In genomic region chr8:82382316-82382715, GRCm38 (mm10) we compare ENCODE assay signal across 28 mouse cellular contexts. TPM values are rescaled to one million over a fixed set of nuclear protein-coding genes. Genes with fewer than 3 reads are reported as not detected.
A peak's percentile ranks its signal among the peaks of the same experiment; 100 is the strongest.
DNase-seq lines count a peak whose midpoint lies in the region; ATAC-seq and TF ChIP-seq lines count a peak whose summit lies in the region.
"Had no signal": no experiment of that assay in that cellular context is flagged by ENCODE, and none has a peak within 500 bp of the region (broad histone marks: within the 10 kb centered on the region; RNA-seq: fewer than 3 reads in every experiment).

No protein-coding gene starts in this region.

- in situ Hi-C loops in CH12.LX (cut with MboI; ENCODE audit: low pct_ligation_motif_present, low pct_unique_long_range_greater_than_20kb, low sequenced_read_pairs): loop anchor here (25.0 kb wide), 1 partner anchor 705 kb away; no protein-coding TSS in a partner anchor

- no peak overlapping the region for H3K9ac ChIP-seq in CH12.LX (ENCODE audit: insufficient read depth, low read depth)
- H3K9ac ChIP-seq in hindbrain, embryonic 16.5 days (ENCODE audit: low read depth, low read length): no peak overlapping the region
- H3K9ac ChIP-seq: embryonic facial prominence, embryonic 13.5 days; embryonic facial prominence, embryonic 15.5 days; forebrain, embryonic 12.5 days had no signal

- no peaks in the 10 kb centered on the region for H3K9me3 ChIP-seq in CH12.LX (replicated peaks; ENCODE audit: low read length)
- H3K9me3 ChIP-seq in hindbrain, embryonic 16.5 days (ENCODE audit: control insufficient read depth, low read length): no peaks in the 10 kb centered on the region
- H3K9me3 ChIP-seq: embryonic facial prominence, embryonic 13.5 days; embryonic facial prominence, embryonic 15.5 days; forebrain, embryonic 10.5 days; forebrain, embryonic 12.5 days; G1E had no signal

- H3K4me1 ChIP-seq in CH12.LX (ENCODE audit: control insufficient read depth in 1 of 2, insufficient read depth in 2 of 2): peaks cover 0 to 16% of the 10 kb centered on the region in 2 experiments; a peak in 3 of 4 replicates
- peaks cover 16% of the 10 kb centered on the region for H3K4me1 ChIP-seq in bone marrow macrophage, adult 2 months (ENCODE audit: control insufficient read depth, insufficient read depth, low read length)
- H3K4me1 ChIP-seq in hindbrain, embryonic 16.5 days (ENCODE audit: control insufficient read depth, insufficient read depth, low read depth, low read length): 0 out of 2 replicates have a peak, but pooled peaks cover 3% of the 10 kb centered on the region
- H3K4me1 ChIP-seq: embryonic facial prominence, embryonic 13.5 days; embryonic facial prominence, embryonic 15.5 days; forebrain, embryonic 10.5 days; forebrain, embryonic 12.5 days had no signal

- H3K36me3 ChIP-seq in CH12.LX (replicated peaks in 1 of 2; ENCODE audit: control insufficient read depth in 1 of 2, insufficient read depth in 1 of 2, low read length in 1 of 2): no peaks in the 10 kb centered on the region
- peaks cover 23% of the 10 kb centered on the region for H3K36me3 ChIP-seq in macrophage (ENCODE audit: inconsistent target)
- H3K36me3 ChIP-seq in hindbrain, embryonic 16.5 days (ENCODE audit: control insufficient read depth, insufficient read depth, low read length): no peaks in the 10 kb centered on the region
- H3K36me3 ChIP-seq: embryonic facial prominence, embryonic 13.5 days; embryonic facial prominence, embryonic 15.5 days; forebrain, embryonic 10.5 days; forebrain, embryonic 12.5 days; G1E had no signal

- peak overlapping the region; percentile 56 for H3K4me2 ChIP-seq in CH12.LX (ENCODE audit: insufficient read depth, low read depth, poor library complexity, severe bottlenecking)
- no peak overlapping the region for H3K4me2 ChIP-seq in hindbrain, embryonic 16.5 days (ENCODE audit: low read length)
- H3K4me2 ChIP-seq: embryonic facial prominence, embryonic 13.5 days; embryonic facial prominence, embryonic 15.5 days; forebrain, embryonic 12.5 days had no signal

- no peak overlapping the region for H3K4me3 ChIP-seq in CH12.LX (replicated peaks in 1 of 3; ENCODE audit: low read depth in 2 of 3, low read length in 2 of 3, poor library complexity in 1 of 3)
- no peak overlapping the region for H3K4me3 ChIP-seq in bone marrow macrophage, adult 2 months (ENCODE audit: insufficient read depth, low read length)
- no peak overlapping the region for H3K4me3 ChIP-seq in macrophage (ENCODE audit: inconsistent target)
- H3K4me3 ChIP-seq in hindbrain, embryonic 16.5 days (ENCODE audit: low read length): no peak overlapping the region
- H3K4me3 ChIP-seq: embryonic facial prominence, embryonic 13.5 days; embryonic facial prominence, embryonic 15.5 days; erythroblast, embryonic 14.5 days; forebrain, embryonic 10.5 days; forebrain, embryonic 12.5 days had no signal

- TF ChIP-seq RAD21 in CH12.LX (IDR thresholded peaks at IDR 0.05; ENCODE audit: low read depth, low read length): no peak

- 4% methylated on average over 2 of the region's 2 CpGs for WGBS in macrophage (ENCODE audit: missing documents)
- 41% methylated on average over 2 of the region's 2 CpGs for WGBS in hindbrain, embryonic 16.5 days

- no peak for TF ChIP-seq CTCF in CH12.LX (conservative IDR thresholded peaks at IDR 0.05 in 1 of 2, IDR thresholded peaks at IDR 0.05 in 1 of 2; ENCODE audit: low read depth in 2 of 2, low read length in 2 of 2)
- TF ChIP-seq CTCF in bone marrow macrophage, adult 2 months (IDR thresholded peaks at IDR 0.05; ENCODE audit: low read depth, low read length): no peak

- ATAC-seq in megakaryocyte progenitor cell, adult 5-6 weeks (replicated peaks; ENCODE audit: poor library complexity): peak; percentile 23; the same call in 1 of the 2 replicates
- no peak for ATAC-seq in hindbrain, embryonic 16.5 days
- ATAC-seq: activated CD4-positive, CD25-positive, alpha-beta regulatory T cell, adult 4 months; forebrain, embryonic 14.5 days; forebrain, embryonic 16.5 days; Patski had no signal

- no peak for TF ChIP-seq EP300 in CH12.LX (IDR thresholded peaks at IDR 0.05; ENCODE audit: low read length)

- H3K27me3 ChIP-seq in CH12.LX (replicated peaks): no peaks in the 10 kb centered on the region
- H3K27me3 ChIP-seq in hindbrain, embryonic 16.5 days (replicated peaks; ENCODE audit: control insufficient read depth, insufficient read depth, low read length): no peaks in the 10 kb centered on the region
- H3K27me3 ChIP-seq: embryonic facial prominence, embryonic 13.5 days; embryonic facial prominence, embryonic 15.5 days; forebrain, embryonic 12.5 days; Patski had no signal

- dilution Hi-C loops in CH12.LX (cut with MboI; ENCODE audit: extremely low pct_ligation_motif_present, extremely low pct_unique_long_range_greater_than_20kb, low sequenced_read_pairs): no loop called here

- H3K79me2 ChIP-seq in CH12.LX (replicated peaks; ENCODE audit: control insufficient read depth, extremely low read depth, insufficient read depth, poor library complexity, severe bottlenecking) (no peaks in the 10 kb centered on the region), macrophage (ENCODE audit: inconsistent target) (peaks cover 77% of the 10 kb centered on the region)

- DNase-seq in CH12.LX (ENCODE audit: extremely low read depth): no peak
- no peak for DNase-seq in cerebellum, postnatal 10 days
- no peak for DNase-seq in gastrocnemius, postnatal 10 days
- DNase-seq in yolk sac, embryonic 10.5 days (ENCODE audit: low spot score): no peak
- DNase-seq: adrenal gland, adult 8-10 months; adrenal gland, postnatal 14 days; adrenal gland, postnatal 36 days; cerebellum, adult 11 months; cerebellum, adult 18-20 months; cerebellum, adult 8-10 months; cerebellum, adult 9-11 months; cerebellum, postnatal 25 days; embryo, embryonic 11 days had no signal

- no peak for TF ChIP-seq POLR2A in CH12.LX (IDR thresholded peaks at IDR 0.05; ENCODE audit: low read depth, low read length)
- no peak for TF ChIP-seq POLR2A in bone marrow macrophage, adult 2 months (IDR thresholded peaks at IDR 0.05; ENCODE audit: borderline replicate concordance, low read depth, low read length)

- no peak overlapping the region for H3K27ac ChIP-seq in CH12.LX (ENCODE audit: insufficient read depth, low read depth)
- H3K27ac ChIP-seq in bone marrow macrophage, adult 2 months (ENCODE audit: insufficient read depth, low read depth, low read length): peak overlapping the region; percentile 72
- peak overlapping the region; percentile 88 for H3K27ac ChIP-seq in macrophage
- H3K27ac ChIP-seq in hindbrain, embryonic 16.5 days (ENCODE audit: low read depth, low read length): no peak overlapping the region
- H3K27ac ChIP-seq: embryonic facial prominence, embryonic 13.5 days; embryonic facial prominence, embryonic 15.5 days; forebrain, embryonic 10.5 days; forebrain, embryonic 12.5 days had no signal

TF ChIP-seq in CH12.LX, 34 proteins besides CTCF, POLR2A, EP300 and RAD21:
- TF ChIP-seq SIN3A (IDR thresholded peaks at IDR 0.05; ENCODE audit: low read length) (no peak), ZNF384 (IDR thresholded peaks at IDR 0.05; ENCODE audit: low read depth, low read length) (peak; percentile 80), MAFK (IDR thresholded peaks at IDR 0.05; ENCODE audit: insufficient replicate concordance, low read length) (0 out of 2 replicates have a peak, but pooled peaks have one; percentile 8), IRF4 (IDR thresholded peaks at IDR 0.05; ENCODE audit: low read depth, low read length) (peak; percentile 64; the same call in 1 of the 2 replicates)
TF ChIP-seq in CH12.LX: peak in this region for 3.

RNA-seq across cellular contexts. Expression of gene Il15, which starts 20.7 kb away (rescaled TPM):
- total RNA-seq in CH12.LX (2012; rRNA removed): 5.4 and 8.9 TPM in 2 replicates
- total RNA-seq in CH12.LX (2014; rRNA removed): 3.0 and 4.0 TPM in 2 replicates
- polyA plus RNA-seq in CH12.LX (2012; ENCODE audit: insufficient read length, low read depth): 2.2 and 3.2 TPM in 2 replicates
- 62.8 and 71.2 TPM in 2 replicates for polyA plus RNA-seq in bone marrow macrophage, adult 2 months (2012; ENCODE audit: insufficient read depth, insufficient read length, missing spikeins)
- total RNA-seq in macrophage (2018; cell fraction: chromatin; rRNA removed): 1,000 to 10,000 TPM in 1 of 26 experiments, 100 to 1,000 TPM in 21, 10 to 100 TPM in 4; 56.7 to 1,055 (median 169) TPM
- 100 to 1,000 TPM in 11 of 26 experiments, 10 to 100 TPM in 15; 38.9 to 344 (median 95.8) TPM for total RNA-seq in macrophage (2018; cell fraction: cytosol; rRNA removed)
- 1,000 to 10,000 TPM in 1 of 26 experiments, 100 to 1,000 TPM in 21, 10 to 100 TPM in 4; 54.7 to 1,190 (median 183) TPM for total RNA-seq in macrophage (2018; cell fraction: nucleus; rRNA removed)
- 27.2 to 76.9 TPM (median 28.5 TPM) in 3 replicates for polyA plus RNA-seq in macrophage (2018)
- 29.4 and 34.9 TPM in 2 replicates for total RNA-seq in megakaryocyte progenitor cell, adult 5-6 weeks (2015)
- 26.2 and 27.1 TPM in 2 replicates for total RNA-seq in megakaryocyte progenitor cell, adult 5-6 weeks (2017)
- 1.8 and 2.1 TPM in 2 replicates for polyA plus RNA-seq in hindbrain, embryonic 16.5 days (2015; fragmentation: Nextera tagmentation; extraction: Ambion mirVana)
- 1 to 10 TPM; 3.4 to 3.6 TPM for total RNA-seq in gastrocnemius, postnatal 10 days (2021)
- polyA plus RNA-seq: C2C12; erythroblast, embryonic 14.5 days; G1E had no signal

Comparison
In these comparisons a context has a peak if more than half of its experiments do, and no peak if none do; other contexts are left out.
1. H3K27ac ChIP-seq: peak in bone marrow macrophage, adult 2 months (single experiment) and macrophage (single experiment); none in CH12.LX (single experiment) and hindbrain, embryonic 16.5 days (single experiment).